Mouse (Mus musculus) liver, adult 10 weeks (tissue): Measurements from ENCODE around the gene Dusp1. TPM values are rescaled to one million over a fixed set of nuclear protein-coding genes. Genes with fewer than 3 reads are reported as not detected.

Experiments used
- polyA plus RNA-seq: library from polyadenylated mRNA; stranded (reverse); fragments of 350-450 nt; fragmentation: Illumina TruSeq; extraction: RNeasy Lipid Tissue Mini Kit (QIAGEN cat#74804); gene quantifications from one replicate; pipeline ENCODE4 v1.2.3, GENCODE M21; 2014; ENCODE audit warnings: low read depth, low replicate concordance

Gene Dusp1
- polyA plus RNA-seq: 82.2 TPM

GRCm38 (mm10) chr17:26561651-26562181, at the start of gene Dusp1:
TSS of gene Dusp1 (minus strand) at chr17:26562128.

GRCm38 (mm10) chr17:26561290-26561640, 663 bp downstream of the Dusp1 start, which contains the start of gene Ergic1:
TSS of gene Ergic1 (plus strand) at chr17:26561489.

Other genes starting within 250 kb of the Dusp1 start
- gene Neurl1b, start 147.3 kb downstream of the Dusp1 start, polyA plus RNA-seq: 0.11 TPM
- 32.7 TPM for gene Ergic1, start 639 bp downstream of the Dusp1 start, polyA plus RNA-seq
- gene Atp6v0e, start 101.1 kb upstream of the Dusp1 start, polyA plus RNA-seq: 27.1 TPM
- 19.5 TPM for gene Crebrf, start 153.5 kb upstream of the Dusp1 start, polyA plus RNA-seq
- 15.7 TPM for gene Bnip1, start 218.9 kb upstream of the Dusp1 start, polyA plus RNA-seq